Mouse (Mus musculus) heart, adult 2 months (tissue): ENCODE results near the gene Olfr460.

Experiments used
- CTCF ChIP-seq: fragments of 200-600 bp; IDR thresholded peaks from 2 replicates; pipeline ENCODE4 v1.8.1; 2022; ENCODE audit warnings: antibody characterized with exemption, mild to moderate bottlenecking, moderate library complexity
- EP300 ChIP-seq: fragments of 200-500 bp; IDR thresholded peaks from 2 replicates; pipeline ENCODE4 v1.6.1; 2011; ENCODE audit warnings: low read depth, low read length, control low read depth; ENCODE audit not compliant: insufficient read depth
- POLR2A ChIP-seq: fragments of 200-500 bp; IDR thresholded peaks from 2 replicates; pipeline ENCODE4 v1.6.1; 2011; ENCODE audit warnings: mild to moderate bottlenecking, low read depth, low read length, control low read depth; ENCODE audit not compliant: insufficient read depth

DNA sequence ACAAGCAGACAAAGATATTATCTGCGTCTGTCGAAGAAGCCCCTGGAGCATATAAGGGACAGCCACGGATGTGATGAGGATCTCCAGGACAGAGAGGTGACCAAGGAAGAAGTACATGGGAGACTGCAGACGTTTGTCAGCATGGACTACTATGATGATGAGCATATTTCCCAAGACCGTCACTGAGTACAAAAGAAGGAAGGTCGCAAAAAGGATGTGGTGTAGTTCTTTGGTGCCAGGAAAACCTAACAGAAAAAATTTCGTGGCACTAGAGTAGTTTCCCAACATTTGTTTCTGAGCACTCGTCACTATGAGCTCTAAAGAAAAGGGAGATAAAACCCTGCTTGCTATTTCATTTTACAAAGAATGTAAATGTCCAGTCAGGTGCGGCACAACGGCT is 24.6 kb upstream of the Olfr460 start:
- TF ChIP-seq EP300 (no peak), CTCF (no peak), POLR2A (no peak)
